Mouse (Mus musculus) ES-Bruce4 (cell line): Measurements from ENCODE around the gene Slc20a1.

Experiments
- CTCF ChIP-seq: IDR thresholded peaks from one replicate; pipeline ENCODE4 v1.8.1; 2011; ENCODE audit warnings: low read depth, low read length
- EP300 ChIP-seq: IDR thresholded peaks from 2 replicates; pipeline ENCODE4 v1.6.1; 2011; ENCODE audit warnings: low read depth, low read length; ENCODE audit not compliant: insufficient read depth
- POLR2A ChIP-seq: IDR thresholded peaks from one replicate; pipeline ENCODE4 v1.8.1; 2011; ENCODE audit warnings: low read length; ENCODE audit not compliant: insufficient read depth

- TF ChIP-seq CTCF: no peak
- no peak for TF ChIP-seq POLR2A
- no peak for TF ChIP-seq EP300
Observed at GRCm38 (mm10) chr2:129232484-129232883, 33.9 kb downstream of the Slc20a1 start.
